Mouse (Mus musculus) mouse embryonic stem cell (cell line): ENCODE data around the gene Vbp1.
"Not testable (repeated sequence)": the region's sequence is repeated elsewhere in the genome, so short reads cannot be mapped to it uniquely, and the experiment has no call there.

Experiments
- in situ Hi-C, 2 experiments: fragments of 300-500 bp; cut with MboI; formaldehyde crosslinking; loops; 1 replicate in 1 of 2; 3 replicates in 1 of 2; pipeline ENCODE4 v1.14.3; 2019 to 2020; ENCODE audit warnings: low sequenced_read_pairs in 2 of 2, low pct_unique_long_range_greater_than_20kb in 1 of 2, mixed read lengths in 1 of 2; ENCODE audit not compliant: unreplicated experiment in 1 of 2

The Vbp1 gene

DNA sequence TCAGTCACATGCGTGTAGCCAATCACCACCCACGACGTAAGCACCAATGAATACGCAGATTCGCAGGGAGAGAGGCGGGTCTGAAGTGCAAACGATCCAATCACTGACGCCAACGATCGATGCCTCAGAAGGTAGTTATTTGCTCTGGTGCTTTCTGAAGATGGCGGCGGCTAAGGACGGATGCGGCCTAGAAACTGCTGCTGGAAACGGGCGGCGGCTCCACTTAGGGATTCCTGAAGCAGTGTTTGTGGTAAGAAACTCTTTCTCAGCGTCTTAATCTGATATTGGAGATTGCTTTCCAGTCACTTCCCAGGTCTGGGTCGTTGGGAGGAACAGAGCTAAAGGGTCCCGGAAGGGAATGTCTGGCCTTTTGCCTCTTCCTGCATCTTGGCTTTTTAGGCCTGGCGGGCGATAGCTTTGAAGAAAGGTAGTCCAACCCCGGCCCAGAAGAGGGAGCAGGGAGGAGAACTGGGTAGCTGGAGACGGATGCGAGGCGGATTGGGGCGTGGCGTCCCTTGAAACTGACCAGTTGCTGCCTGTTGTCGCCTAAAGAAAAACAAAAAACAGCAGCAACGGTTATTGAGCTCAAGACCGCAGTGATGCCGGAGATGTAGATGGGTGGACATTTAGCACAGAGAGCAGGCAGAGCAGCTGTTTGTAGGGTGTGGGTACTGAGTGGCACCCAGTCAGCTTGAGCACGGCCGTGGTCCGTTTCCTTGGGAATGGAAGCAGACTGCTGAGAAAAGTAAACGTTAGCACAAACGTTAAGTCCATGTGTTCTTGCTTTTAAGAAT, at the start of gene Vbp1:
Gene Vbp1 (plus strand): TSS at position 121 of the 794 bp plus-strand sequence.
- in situ Hi-C loops, result no loop called here

- in situ Hi-C loops, result not testable (repeated sequence)
Observed at GRCm38 (mm10) chrX:75475182-75475644, 38.9 kb upstream of the Vbp1 start.

GRCm38 (mm10) chrX:75489886-75490285, 24.2 kb upstream of the Vbp1 start:
- in situ Hi-C loops, result no loop called here

GRCm38 (mm10) chrX:75513787-75514178, 316 bp upstream of the Vbp1 start:
- in situ Hi-C loops, result no loop called here

DNA sequence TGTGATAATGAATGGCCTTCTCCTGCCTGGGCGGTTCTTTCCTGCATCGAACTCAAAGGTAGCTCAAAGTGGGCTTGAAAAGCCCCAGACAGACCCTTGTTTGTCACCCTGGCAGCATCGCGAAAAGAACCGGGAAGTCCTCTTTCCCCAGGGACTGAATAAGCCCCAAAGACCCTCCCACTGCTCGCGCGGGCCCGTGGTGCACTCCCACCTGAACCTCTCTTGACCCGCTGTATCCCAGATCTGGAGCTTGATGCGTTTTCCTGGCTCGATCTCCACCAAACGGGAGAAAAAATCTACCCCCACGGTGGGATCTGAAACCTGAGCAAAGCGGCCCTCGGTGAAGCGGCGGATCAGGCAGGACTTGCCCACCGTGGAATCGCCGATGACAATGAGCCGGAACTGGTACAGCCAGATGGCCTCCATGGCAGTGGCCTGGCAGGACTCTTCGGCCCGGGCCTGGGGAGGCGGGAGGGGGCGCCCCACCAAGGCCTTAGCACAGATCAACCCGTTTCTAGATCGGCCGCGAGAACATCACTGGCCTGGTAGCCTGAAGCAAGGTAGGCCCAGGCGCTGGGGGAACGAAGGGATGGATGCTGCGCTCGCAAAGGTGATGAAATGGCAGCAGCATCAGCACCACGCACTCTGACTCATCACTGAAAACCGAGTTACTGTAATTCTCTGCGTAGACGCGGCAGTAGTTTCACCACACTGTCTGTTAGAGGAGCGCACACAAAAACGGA, 63.7 kb downstream of the Vbp1 start, which contains the start of gene Rab39b:
Gene Rab39b (minus strand): TSS at position 650 of the 743 bp plus-strand sequence.
- in situ Hi-C loops, result no loop called here

DNA sequence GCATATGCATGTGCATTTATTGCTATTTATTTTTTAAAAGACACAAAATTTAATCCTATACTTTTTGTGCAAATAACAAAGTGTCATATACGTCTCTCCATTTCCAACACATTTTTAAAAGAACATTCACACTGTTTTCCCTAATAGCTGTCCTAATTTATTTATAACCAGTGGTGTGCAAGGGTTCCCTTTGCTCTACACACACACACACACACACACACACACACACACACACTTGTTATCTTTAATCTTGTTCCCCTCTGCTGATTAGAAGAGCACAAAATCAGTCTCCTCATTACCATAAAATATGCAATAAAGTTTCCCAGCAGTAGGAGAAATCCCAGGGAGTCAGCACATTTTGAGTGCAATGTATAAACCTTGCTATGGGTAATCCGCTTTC, 64.4 kb downstream of the Vbp1 start:
- in situ Hi-C loops, result no loop called here
